Mouse (Mus musculus): ENCODE measurements around the gene Zdhhc18. TPM values are rescaled to one million over a fixed set of nuclear protein-coding genes. Genes with fewer than 3 reads are reported as not detected.

The Zdhhc18 gene
- total and polyA plus RNA-seq, 2 experiments from 2014 or later, result 5.9 to 19.2 TPM

DNA sequence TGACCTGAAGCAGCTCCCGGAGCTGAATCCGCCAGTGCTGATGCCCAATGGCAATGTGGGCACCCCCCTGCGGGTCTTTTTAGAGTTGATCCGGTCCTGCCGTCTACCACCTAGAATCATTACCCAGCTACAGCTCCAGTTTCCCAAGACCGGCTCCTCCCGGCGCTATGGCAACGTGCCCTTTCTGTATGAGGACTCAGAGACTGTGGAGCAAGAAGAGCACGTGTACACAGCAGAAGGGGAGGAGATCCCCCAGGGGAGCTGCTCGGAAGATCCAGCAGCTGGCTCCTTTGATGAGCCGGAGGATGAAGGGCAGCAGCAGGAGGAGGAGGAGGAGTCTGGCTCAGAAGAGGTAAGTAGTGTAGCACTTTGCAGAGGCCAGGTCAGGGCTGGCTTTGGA is 72.0 kb downstream of the Zdhhc18 start:
- Histone ChIP-seq H3K9me3 (ENCODE audit: low read length) (no peaks in the 10 kb centered on the region), H3K4me3 (ENCODE audit: low read depth, low read length) (no peak overlapping the region), H3K4me1 (ENCODE audit: insufficient read depth, low read length) (no peaks in the 10 kb centered on the region), H3K9ac (replicated peaks; ENCODE audit: low read length, poor library complexity, severe bottlenecking) (no peak overlapping the region), H3K36me3 (ENCODE audit: insufficient read depth, low read length) (peaks cover 38% of the 10 kb centered on the region), H3K27me3 (ENCODE audit: insufficient read depth, low read length) (no peaks in the 10 kb centered on the region), H3K4me2 (ENCODE audit: low read depth, low read length, poor library complexity, severe bottlenecking) (no peak overlapping the region), H3K27ac (ENCODE audit: low read depth, low read length) (no peak overlapping the region)
- WGBS, result 65% methylated on average over 12 of the region's 12 CpGs
- ATAC-seq (ENCODE audit: low FRiP score) (no peak), DNase-seq (ENCODE audit: low spot score) (no peak)
- TF ChIP-seq CTCF (IDR thresholded peaks at IDR 0.05), result no peak

DNA sequence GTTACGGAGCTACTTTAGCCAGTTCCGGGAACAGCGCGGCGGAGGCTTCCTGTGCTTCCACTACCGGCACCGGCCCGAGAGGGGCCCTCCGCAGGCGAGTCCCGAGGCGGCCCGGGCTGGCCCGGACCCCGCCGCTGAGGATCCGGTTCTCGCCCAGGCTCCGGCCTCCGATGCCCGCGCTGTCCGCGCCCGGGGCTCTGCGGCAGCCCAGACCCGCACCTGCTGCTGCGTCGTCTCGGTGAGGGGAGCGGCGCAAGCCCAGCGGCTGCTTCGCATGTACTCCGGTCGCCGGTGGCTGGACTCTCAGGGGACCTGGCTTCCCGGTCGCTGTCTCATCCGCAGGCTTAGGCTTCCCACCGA is 75.1 kb downstream of the Zdhhc18 start:
- peaks cover 18% of the 10 kb centered on the region for H3K36me3 ChIP-seq (ENCODE audit: insufficient read depth, low read length)
- ATAC-seq (ENCODE audit: low FRiP score), result peak; percentile 3; the same call in 1 of the 2 replicates
- no peaks in the 10 kb centered on the region for H3K4me1 ChIP-seq (ENCODE audit: insufficient read depth, low read length)
- peak overlapping the region; percentile 77 for H3K9ac ChIP-seq (replicated peaks; ENCODE audit: low read length, poor library complexity, severe bottlenecking)
- 2% methylated on average over 36 of the region's 41 CpGs for WGBS
- H3K27me3 ChIP-seq (ENCODE audit: insufficient read depth, low read length), result no peaks in the 10 kb centered on the region
- peak overlapping the region; percentile 96 for H3K4me3 ChIP-seq (ENCODE audit: low read depth, low read length)
- H3K9me3 ChIP-seq (ENCODE audit: low read length), result no peaks in the 10 kb centered on the region
- TF ChIP-seq CTCF (IDR thresholded peaks at IDR 0.05), result no peak
- peak overlapping the region; percentile 44 for H3K27ac ChIP-seq (ENCODE audit: low read depth, low read length)
- H3K4me2 ChIP-seq (ENCODE audit: low read depth, low read length, poor library complexity, severe bottlenecking), result peak overlapping the region; percentile 93
- no peak for DNase-seq (ENCODE audit: low spot score)

DNA sequence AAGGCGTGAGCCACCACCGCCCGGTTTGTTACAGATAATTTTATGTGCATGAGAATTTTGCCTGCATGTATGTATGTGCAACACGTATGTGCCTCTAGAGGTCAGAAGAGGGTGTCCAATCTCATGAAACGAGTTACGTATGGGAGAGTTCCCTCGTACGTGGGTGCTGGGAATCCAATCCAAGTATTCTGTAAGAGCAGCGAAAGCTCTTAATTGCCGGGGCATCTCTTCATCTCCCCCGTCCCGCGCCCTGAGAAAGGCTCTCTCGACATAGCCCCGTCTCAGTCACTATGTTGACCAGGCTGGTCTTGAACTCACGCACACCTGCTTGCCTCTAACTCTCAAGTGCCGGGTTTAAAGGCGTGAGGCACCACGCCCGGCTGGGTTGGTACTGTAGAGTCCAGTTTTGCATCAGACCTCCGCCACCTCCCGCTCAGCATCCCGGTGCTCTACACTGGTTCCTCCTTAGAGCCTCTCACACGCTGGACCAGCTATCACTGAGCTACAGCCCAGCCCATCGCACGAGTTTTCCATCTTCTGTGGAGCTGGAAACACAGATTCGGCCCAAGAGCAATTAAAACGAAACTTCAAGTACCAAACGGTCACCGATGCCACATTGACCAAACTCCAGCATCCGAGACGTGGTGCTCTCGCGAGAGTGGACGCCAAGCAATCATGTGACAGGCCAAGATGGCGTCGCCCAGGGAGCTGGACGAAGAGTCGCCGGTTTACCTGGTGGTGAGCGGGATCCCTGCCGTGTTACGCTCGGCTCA is 75.7 kb downstream of the Zdhhc18 start, which contains the start of gene Gpatch3:
Gene Gpatch3, plus strand, starts transcription at position 676 of the 773 bp plus-strand sequence.
- DNase-seq (ENCODE audit: low spot score) (peak; percentile 97), ATAC-seq (ENCODE audit: low FRiP score) (peak; percentile 89)
- WGBS, result 5% methylated on average over 44 of the region's 44 CpGs
- Histone ChIP-seq H3K4me1 (ENCODE audit: insufficient read depth, low read length) (no peaks in the 10 kb centered on the region), H3K27me3 (ENCODE audit: insufficient read depth, low read length) (no peaks in the 10 kb centered on the region), H3K4me2 (ENCODE audit: low read depth, low read length, poor library complexity, severe bottlenecking) (peak within 1 kb of the TSS; percentile 93), H3K9me3 (ENCODE audit: low read length) (no peaks in the 10 kb centered on the region), H3K4me3 (ENCODE audit: low read depth, low read length) (peak within 1 kb of the TSS; percentile 96), H3K9ac (replicated peaks; ENCODE audit: low read length, poor library complexity, severe bottlenecking) (peak within 1 kb of the TSS; percentile 77), H3K36me3 (ENCODE audit: insufficient read depth, low read length) (peaks cover 12% of the 10 kb centered on the region), H3K27ac (ENCODE audit: low read depth, low read length) (peak within 1 kb of the TSS; percentile 79)
- peak; percentile 45 for TF ChIP-seq CTCF (IDR thresholded peaks at IDR 0.05)

DNA sequence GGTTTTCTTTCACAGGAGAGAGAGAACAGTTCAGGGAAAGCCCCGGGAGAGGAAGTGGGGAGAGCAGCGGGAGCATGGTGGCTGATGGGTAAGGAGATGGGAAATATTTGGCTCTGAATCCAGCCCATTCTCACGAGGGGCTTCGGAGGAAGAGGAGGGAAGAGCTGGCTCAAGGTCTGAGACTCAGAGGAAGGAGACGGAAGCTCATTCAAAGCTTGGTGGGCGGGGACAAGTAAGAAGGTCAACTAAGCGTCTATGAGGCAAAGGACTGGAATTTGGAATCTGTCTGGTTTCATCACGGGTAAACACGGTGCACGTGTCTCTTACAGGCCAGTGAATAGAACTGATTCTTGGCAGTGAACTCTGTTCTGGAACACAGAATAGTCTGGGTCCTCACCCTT is 79.9 kb downstream of the Zdhhc18 start:
- TF ChIP-seq CTCF (IDR thresholded peaks at IDR 0.05), result no peak
- no peak for ATAC-seq (ENCODE audit: low FRiP score)

DNA sequence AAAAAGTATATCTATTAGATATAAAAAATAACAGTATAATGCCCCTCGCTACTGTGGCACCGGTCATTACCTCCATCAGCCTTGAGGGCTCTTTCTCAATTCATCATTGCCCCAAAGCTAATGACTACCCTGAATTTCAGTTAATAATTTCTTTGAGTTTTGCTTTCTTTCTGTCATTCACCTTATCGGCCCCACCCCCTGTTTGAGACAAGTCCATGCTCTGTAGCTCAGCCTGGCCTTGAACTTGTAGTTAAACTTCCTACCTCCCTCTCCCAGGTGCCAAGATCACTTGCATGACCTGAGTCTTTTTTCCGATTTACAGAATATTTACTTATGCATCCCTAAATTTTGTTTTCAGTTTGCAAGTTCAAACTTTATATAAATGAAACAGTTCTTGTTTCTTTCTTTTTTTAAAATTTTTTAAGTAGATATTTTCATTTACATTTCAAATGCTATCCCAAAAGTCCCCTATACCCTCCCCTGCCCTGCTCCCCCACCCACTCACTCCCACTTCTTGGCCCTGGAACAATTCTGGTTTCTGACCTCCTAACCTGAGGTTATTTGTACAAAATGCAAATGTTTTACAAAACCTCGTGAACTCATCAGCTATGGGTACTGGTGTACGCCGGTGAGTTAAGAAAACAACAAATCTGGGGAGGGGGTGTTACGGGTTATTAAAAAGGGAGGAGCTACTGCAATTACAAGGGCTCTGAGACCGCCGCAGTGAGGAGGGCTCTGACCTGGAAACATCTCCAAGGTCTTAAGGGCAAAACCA is 80.5 kb downstream of the Zdhhc18 start:
- no peak overlapping the region for H3K9ac ChIP-seq (replicated peaks; ENCODE audit: low read length, poor library complexity, severe bottlenecking)
- no peak overlapping the region for H3K27ac ChIP-seq (ENCODE audit: low read depth, low read length)
- no peaks in the 10 kb centered on the region for H3K4me1 ChIP-seq (ENCODE audit: insufficient read depth, low read length)
- WGBS, result 82% methylated on average over 10 of the region's 10 CpGs
- no peaks in the 10 kb centered on the region for H3K27me3 ChIP-seq (ENCODE audit: insufficient read depth, low read length)
- no peak overlapping the region for H3K4me2 ChIP-seq (ENCODE audit: low read depth, low read length, poor library complexity, severe bottlenecking)
- no peak for ATAC-seq (ENCODE audit: low FRiP score)
- no peak overlapping the region for H3K4me3 ChIP-seq (ENCODE audit: low read depth, low read length)
- TF ChIP-seq CTCF (IDR thresholded peaks at IDR 0.05), result no peak
- no peak for DNase-seq (ENCODE audit: low spot score)
- H3K36me3 ChIP-seq (ENCODE audit: insufficient read depth, low read length), result no peaks in the 10 kb centered on the region
- H3K9me3 ChIP-seq (ENCODE audit: low read length), result no peaks in the 10 kb centered on the region

More for the DNA sequence above, 79.9 kb downstream of the Zdhhc18 start:
- Histone ChIP-seq H3K27me3 (ENCODE audit: insufficient read depth, low read length) (no peaks in the 10 kb centered on the region), H3K36me3 (ENCODE audit: insufficient read depth, low read length) (no peaks in the 10 kb centered on the region), H3K4me3 (ENCODE audit: low read depth, low read length) (no peak overlapping the region), H3K4me1 (ENCODE audit: insufficient read depth, low read length) (no peaks in the 10 kb centered on the region), H3K27ac (ENCODE audit: low read depth, low read length) (no peak overlapping the region), H3K4me2 (ENCODE audit: low read depth, low read length, poor library complexity, severe bottlenecking) (no peak overlapping the region), H3K9ac (replicated peaks; ENCODE audit: low read length, poor library complexity, severe bottlenecking) (no peak overlapping the region), H3K9me3 (ENCODE audit: low read length) (no peaks in the 10 kb centered on the region)
- 62% methylated on average over 10 of the region's 10 CpGs for WGBS
- DNase-seq (ENCODE audit: low spot score), result no peak

DNA sequence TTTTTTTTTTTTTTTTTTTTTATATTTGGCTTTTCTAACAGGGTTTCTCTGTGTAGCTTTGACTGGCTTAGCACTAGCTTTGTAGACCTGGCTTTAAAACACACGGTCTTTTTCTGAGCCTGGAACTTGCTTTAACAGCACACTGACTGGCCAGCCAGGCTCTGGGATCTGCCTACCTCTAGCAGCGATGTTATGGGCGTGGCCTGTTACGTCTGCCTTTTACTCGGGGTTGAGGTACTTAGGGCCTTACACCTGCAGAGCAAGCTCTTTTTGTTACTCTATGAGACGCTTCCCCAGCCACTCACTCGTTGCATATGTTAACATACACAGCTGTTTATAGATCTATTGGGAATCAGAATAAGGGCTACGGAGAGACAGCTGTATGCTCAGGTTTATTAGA is 82.7 kb downstream of the Zdhhc18 start:
- TF ChIP-seq CTCF (IDR thresholded peaks at IDR 0.05), result no peak
- DNase-seq (ENCODE audit: low spot score) (no peak), ATAC-seq (ENCODE audit: low FRiP score) (no peak)
- Histone ChIP-seq H3K9ac (replicated peaks; ENCODE audit: low read length, poor library complexity, severe bottlenecking) (no peak overlapping the region), H3K27ac (ENCODE audit: low read depth, low read length) (no peak overlapping the region), H3K36me3 (ENCODE audit: insufficient read depth, low read length) (no peaks in the 10 kb centered on the region), H3K9me3 (ENCODE audit: low read length) (no peaks in the 10 kb centered on the region), H3K4me3 (ENCODE audit: low read depth, low read length) (no peak overlapping the region), H3K27me3 (ENCODE audit: insufficient read depth, low read length) (no peaks in the 10 kb centered on the region), H3K4me2 (ENCODE audit: low read depth, low read length, poor library complexity, severe bottlenecking) (no peak overlapping the region), H3K4me1 (ENCODE audit: insufficient read depth, low read length) (no peaks in the 10 kb centered on the region)
- 30% methylated on average over 8 of the region's 8 CpGs for whole genome bisulfite sequencing
